Mouse (Mus musculus): ENCODE measurements around the gene Dqx1.

The Dqx1 gene

DNA sequence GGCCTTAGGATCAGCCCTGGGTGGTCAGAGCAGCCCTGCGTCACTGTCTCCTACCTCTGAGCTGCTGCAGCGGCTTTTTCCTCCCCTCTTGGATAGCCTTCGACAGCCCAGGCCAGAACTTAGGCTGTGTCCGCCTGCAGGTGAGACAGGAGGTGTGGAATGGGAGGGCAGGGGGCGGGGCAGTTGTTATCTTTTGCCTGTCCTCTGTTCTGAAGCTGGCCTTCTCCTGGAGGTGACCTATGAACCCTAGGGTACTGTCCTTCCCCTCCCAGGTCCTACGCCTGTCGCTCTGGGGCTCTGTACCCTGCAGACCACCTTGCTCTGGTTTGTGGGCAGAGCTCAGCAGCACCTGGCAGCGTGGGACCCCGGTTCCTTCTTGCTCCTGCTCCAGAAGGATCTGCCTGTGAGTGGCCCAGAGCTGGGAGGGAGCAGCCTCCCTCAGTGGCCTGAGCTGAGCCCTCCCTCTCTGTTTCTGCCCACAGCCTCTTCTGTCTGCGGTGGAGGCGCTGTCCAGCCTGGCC lies 45.5 kb downstream of the Dqx1 start:
- DNase-seq (ENCODE audit: extremely low read depth, insufficient read length, low spot score), result no peak

DNA sequence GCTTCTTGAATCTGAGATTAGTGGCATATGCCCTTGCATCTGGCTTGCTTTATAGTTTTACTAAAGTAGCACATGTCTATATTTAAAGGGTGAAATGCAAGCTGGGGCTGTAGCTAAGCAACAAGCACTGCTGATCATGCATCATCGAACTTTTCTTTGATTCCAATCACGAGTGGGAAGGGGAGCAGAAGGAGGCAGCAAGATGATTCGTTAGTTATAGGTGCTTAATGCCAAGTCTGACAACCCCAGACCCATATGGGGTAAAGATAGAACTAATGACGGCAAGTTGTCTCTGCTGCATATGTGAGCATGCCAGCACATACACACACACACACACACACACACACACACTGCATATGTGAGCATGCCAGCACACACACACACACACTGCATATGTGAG lies 46.5 kb downstream of the Dqx1 start:
- no peak for DNase-seq (ENCODE audit: extremely low read depth, insufficient read length, low spot score)

DNA sequence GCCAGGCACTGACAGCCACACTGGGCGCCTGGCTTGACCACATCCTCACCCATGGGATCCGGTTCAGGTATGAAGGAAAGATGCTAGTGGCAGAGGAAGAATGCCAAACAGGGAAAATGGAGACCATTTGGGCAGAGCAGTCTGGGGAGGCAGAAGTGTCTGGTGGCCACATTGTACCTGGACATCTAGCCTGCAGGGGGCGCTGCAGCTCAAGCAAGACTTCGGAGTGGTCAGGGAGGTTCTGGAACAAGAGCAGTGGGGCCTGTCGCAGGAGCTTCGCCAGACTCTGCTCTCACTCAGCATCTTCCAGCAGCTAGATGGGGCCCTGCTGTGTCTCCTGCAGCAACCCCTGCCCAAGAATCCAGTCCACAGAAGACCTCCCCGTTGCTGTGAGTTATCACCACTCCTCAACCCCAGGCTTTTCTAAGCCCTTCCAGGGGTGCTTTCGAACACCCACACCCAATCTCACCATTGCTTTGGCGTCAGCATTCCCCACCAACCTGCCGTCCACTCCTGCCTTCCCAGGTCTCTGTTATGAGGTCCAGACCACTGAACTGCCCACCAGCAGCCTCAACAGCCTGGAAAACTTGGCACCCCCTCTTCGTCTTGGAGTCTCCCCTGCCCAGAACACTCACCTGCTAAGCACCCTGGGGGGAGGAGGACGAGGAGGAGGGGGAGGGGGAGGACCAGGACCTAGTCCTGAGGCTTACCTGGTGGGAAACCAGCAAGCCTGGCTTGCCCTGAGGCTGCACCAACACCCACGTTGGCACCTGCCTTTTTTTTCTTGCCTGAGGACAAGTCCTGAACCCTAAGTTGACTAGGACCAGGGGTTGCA lies 50.1 kb downstream of the Dqx1 start:
- DNase-seq (ENCODE audit: extremely low read depth, insufficient read length, low spot score), result peak; percentile 58

DNA sequence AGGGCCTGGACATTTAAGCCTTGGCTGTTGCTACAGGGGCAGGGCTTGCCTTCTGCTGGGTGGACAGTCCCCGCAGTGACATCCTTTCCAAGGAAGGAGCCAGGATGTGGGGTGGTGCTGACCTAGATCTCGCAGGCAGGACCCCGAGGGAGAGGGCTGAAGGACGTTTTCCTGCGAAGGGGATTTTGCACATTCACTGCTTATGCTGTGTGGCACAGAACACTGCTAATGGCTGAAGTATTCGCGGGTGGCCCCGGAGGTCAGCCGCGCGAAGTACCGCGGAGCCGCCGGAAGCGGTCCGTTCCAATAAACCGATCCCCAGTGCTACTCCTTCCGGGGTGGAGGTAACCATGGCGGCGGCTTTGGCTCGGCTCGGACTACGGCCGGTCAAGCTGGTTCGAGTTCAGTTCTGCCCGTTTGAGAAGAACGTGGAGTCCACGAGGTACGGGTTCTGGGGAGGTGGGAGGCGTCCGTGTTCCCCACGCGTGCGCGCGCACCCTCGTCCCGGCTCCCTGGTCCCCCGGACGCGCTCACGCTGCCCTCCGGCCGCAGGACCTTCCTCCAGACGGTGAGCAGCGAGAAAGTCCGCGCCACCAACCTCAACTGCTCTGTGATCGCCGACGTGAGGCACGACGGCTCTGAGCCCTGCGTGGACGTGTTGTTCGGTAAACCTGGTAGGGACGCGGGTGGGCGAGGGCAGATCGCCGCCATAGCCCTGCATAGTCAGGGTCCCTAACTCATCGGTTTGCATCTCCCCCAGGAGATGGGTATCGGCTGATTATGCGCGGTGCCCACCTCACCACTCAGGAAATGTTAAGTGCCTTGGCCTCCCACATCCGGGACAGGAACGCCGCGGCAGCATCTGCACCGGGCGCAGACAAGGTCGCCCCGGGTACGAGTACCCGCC lies 51.4 kb downstream of the Dqx1 start, which contains the start of gene Mrpl53:
Mrpl53 (plus strand) TSS at position 279 of the 907 bp plus-strand sequence.
- peak; percentile 85 for DNase-seq (ENCODE audit: extremely low read depth, insufficient read length, low spot score)

DNA sequence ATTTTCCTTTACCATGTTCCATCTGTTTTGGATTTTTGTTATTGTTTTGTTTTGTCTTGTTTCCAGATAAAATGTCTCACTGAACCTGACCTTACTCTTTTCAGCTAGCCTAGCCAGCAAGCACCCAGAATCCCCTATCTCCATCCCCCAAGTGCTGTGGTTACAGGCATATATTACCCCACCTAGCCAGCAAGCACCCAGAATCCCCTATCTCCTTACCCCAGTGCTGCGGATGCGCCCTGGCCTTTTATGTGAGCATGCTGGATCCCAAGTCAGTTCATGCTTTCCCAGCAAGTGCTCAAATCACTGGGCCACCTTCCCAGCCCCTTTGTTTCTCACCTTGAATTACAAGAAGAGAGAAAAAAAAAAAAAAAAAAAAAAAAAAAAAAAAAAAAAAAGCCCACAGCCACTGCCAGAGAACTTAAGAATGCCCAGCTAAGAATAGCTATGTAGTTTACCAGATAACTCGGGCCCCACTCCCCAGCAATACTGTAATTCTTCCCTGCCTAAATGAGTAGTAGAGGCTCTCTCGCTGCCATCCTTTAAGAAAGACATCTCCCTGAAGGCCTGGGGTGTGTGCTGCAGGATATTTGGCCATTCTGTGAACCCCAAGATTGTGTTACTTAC lies 54.0 kb downstream of the Dqx1 start:
- DNase-seq (ENCODE audit: extremely low read depth, insufficient read length, low spot score), result no peak

DNA sequence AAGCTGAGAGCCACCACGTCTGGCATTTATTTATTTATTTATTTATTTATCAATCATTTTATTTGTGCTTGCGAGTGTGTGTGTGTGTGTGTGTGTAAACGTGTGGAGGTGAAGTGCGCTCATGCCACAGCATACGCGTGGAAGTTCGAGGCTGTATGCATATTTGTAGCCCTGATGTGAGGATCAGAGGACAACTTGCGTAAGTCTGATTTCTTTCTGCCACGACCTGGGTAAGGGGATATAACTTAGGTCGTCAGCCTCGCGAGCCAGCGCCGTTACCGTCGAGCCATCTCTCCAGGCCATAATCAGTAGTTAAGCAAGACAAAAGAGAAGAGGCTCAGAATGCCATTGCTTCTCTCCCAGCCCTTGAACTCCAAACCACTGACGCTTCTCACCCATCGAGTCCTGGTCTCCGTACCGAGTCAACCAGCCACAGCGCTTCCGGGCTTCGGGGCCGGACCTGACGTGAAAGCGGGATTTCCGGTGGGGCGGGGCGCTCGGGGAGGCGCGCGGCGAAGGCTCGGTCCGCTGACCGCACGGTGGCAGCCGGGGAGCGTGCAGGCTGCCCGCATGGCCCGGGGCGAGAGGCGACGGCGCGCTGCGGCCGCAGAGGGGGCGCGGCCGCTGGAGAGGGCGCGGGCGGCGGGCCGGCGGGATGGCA lies 57.5 kb downstream of the Dqx1 start, which contains the start of gene Mogs:
Mogs (plus strand) TSS at position 486 of the 661 bp plus-strand sequence.
- DNase-seq (ENCODE audit: extremely low read depth, insufficient read length, low spot score), result peak; percentile 88

DNA sequence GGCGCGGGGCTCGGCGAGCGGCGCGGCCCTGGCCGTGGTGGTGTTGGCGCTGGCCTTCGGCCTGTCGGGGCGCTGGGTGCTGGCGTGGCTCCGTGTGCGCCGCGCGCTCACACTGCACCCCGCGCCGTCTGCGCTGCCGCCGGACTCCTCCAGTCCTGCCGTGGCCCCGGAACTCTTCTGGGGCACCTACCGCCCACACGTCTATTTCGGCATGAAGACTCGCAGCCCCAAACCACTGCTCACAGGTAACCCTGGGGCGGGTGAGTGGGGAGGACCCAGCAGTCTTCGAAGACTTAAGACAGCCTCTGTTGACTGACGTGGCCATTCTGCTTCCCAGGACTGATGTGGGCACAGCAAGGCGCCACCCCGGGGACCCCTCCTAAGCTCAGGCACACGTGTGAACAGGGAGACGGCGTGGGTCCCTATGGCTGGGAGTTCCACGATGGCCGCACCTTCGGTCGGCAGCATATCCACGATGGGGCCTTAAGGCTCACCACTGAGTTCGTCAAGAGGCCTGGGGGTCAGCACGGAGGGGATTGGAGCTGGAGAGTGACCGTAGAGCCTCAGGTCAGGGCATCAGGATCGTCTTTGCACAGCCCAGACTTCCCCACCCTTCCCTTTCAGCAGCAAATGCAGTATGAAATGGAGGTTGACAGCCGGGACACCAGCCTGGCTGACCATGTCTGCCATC lies 58.2 kb downstream of the Dqx1 start:
- peak; percentile 65 for DNase-seq (ENCODE audit: extremely low read depth, insufficient read length, low spot score)

DNA sequence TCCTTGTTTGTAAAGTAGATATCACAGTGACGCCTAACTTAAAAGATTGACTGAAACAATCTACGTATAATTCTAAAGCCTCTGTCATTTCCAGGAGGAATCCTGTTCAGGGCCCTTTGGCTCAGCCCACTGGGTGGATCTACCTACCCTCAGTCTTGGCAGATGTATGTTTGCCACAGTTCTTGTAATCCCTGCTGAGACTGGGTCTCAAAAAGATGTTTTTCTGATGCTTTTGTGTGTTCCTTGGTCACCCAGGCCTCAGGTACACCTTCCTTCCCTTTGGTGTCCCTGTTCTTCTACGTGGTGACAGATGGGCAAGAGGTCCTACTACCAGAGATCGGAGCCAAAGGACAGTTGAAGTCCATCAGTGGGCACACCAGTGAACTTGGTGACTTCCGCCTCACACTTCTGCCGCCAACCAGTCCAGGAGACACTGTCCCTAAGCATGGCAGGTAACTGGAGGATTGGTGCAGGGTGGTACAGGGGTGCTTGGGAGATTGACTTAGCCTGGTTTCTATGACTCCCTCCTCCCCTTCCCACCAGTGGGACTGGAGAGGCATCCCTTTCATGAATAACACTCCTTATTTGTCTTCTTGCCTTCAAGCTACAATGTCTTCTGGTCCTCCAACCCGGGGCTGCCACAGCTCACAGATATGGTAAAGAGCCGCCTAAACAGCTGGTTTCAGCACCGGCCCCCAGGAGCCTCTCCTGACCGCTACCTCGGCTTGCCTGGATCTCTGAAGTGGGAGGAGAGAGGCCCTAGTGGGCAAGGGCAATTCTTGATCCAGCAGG lies 58.9 kb downstream of the Dqx1 start:
- DNase-seq (ENCODE audit: extremely low read depth, insufficient read length, low spot score), result no peak
